Mouse (Mus musculus): ENCODE data around the gene Mgl2. TPM values are rescaled to one million over a fixed set of nuclear protein-coding genes. Genes with fewer than 3 reads are reported as not detected.

Gene Mgl2
- polyA plus RNA-seq (2017; shearing (Covaris generic)) = not detected

GRCm38 (mm10) chr11:70129926-70130379 is at the start of gene Mgl2:
TSS of gene Mgl2 (plus strand) at chr11:70130329.

GRCm38 (mm10) chr11:70091986-70092783 is 37.9 kb upstream of the Mgl2 start, which contains the start of gene Asgr2:
TSS of gene Asgr2 (plus strand) at chr11:70092644.

GRCm38 (mm10) chr11:70155897-70156296 is 25.8 kb downstream of the Mgl2 start, which contains the start of gene Clec10a:
TSS of gene Clec10a (plus strand) at chr11:70156197.

Other genes starting within 250 kb of the Mgl2 start
- gene Kctd11, start 248.9 kb upstream of the Mgl2 start, polyA plus RNA-seq (2017; shearing (Covaris generic)) = 1.1 TPM
- 549 TPM for gene Acap1, start 234.8 kb upstream of the Mgl2 start, polyA plus RNA-seq (2017; shearing (Covaris generic))
- gene 2810408A11Rik, start 229.3 kb upstream of the Mgl2 start, polyA plus RNA-seq (2017; shearing (Covaris generic)) = 3.9 TPM
- gene Neurl4, start 229.3 kb upstream of the Mgl2 start, polyA plus RNA-seq (2017; shearing (Covaris generic)) = 4.2 TPM
- gene Gps2, start 216.4 kb upstream of the Mgl2 start, polyA plus RNA-seq (2017; shearing (Covaris generic)) = 152 TPM
- 1,005 TPM for gene Eif5a, start 208.4 kb upstream of the Mgl2 start, polyA plus RNA-seq (2017; shearing (Covaris generic))
- not detected for gene Ybx2, start 194.5 kb upstream of the Mgl2 start, polyA plus RNA-seq (2017; shearing (Covaris generic))
- gene Slc2a4, start 182.1 kb upstream of the Mgl2 start, polyA plus RNA-seq (2017; shearing (Covaris generic)) = not detected
- not detected for gene Cldn7, start 165.6 kb upstream of the Mgl2 start, polyA plus RNA-seq (2017; shearing (Covaris generic))
- 26.1 TPM for gene Ctdnep1, start 149.2 kb upstream of the Mgl2 start, polyA plus RNA-seq (2017; shearing (Covaris generic))
- 78.3 TPM for gene Elp5, start 147.8 kb upstream of the Mgl2 start, polyA plus RNA-seq (2017; shearing (Covaris generic))
- gene Gabarap, start 139.2 kb upstream of the Mgl2 start, polyA plus RNA-seq (2017; shearing (Covaris generic)) = 496 TPM
- 111 TPM for gene Phf23, start 134.6 kb upstream of the Mgl2 start, polyA plus RNA-seq (2017; shearing (Covaris generic))
- 16.7 TPM for gene Dvl2, start 129.7 kb upstream of the Mgl2 start, polyA plus RNA-seq (2017; shearing (Covaris generic))
- gene Acadvl, start 114.9 kb upstream of the Mgl2 start, polyA plus RNA-seq (2017; shearing (Covaris generic)) = 142 TPM
- gene Dlg4, start 113.4 kb upstream of the Mgl2 start, polyA plus RNA-seq (2017; shearing (Covaris generic)) = 9.1 TPM
- gene Asgr1, start 76.2 kb upstream of the Mgl2 start, polyA plus RNA-seq (2017; shearing (Covaris generic)) = not detected
- not detected for gene Asgr2, start 37.7 kb upstream of the Mgl2 start, polyA plus RNA-seq (2017; shearing (Covaris generic))
- not detected for gene Clec10a, start 25.9 kb downstream of the Mgl2 start, polyA plus RNA-seq (2017; shearing (Covaris generic))
- not detected for gene Slc16a11, start 82.4 kb downstream of the Mgl2 start, polyA plus RNA-seq (2017; shearing (Covaris generic))
- 4.2 TPM for gene Slc16a13, start 90.7 kb downstream of the Mgl2 start, polyA plus RNA-seq (2017; shearing (Covaris generic))
- 0.11 TPM for gene Bcl6b, start 99.5 kb downstream of the Mgl2 start, polyA plus RNA-seq (2017; shearing (Covaris generic))
- 189 TPM for gene 0610010K14Rik, start 107.6 kb downstream of the Mgl2 start, polyA plus RNA-seq (2017; shearing (Covaris generic))
- gene Gm21988, start 109.5 kb downstream of the Mgl2 start, polyA plus RNA-seq (2017; shearing (Covaris generic)) = 4.1 TPM
- 325 TPM for gene Rnasek, start 109.5 kb downstream of the Mgl2 start, polyA plus RNA-seq (2017; shearing (Covaris generic))
- 0.12 TPM for gene Alox12, start 125.0 kb downstream of the Mgl2 start, polyA plus RNA-seq (2017; shearing (Covaris generic))
- not detected for gene Alox12e, start 192.3 kb downstream of the Mgl2 start, polyA plus RNA-seq (2017; shearing (Covaris generic))
- 0.41 TPM for gene Alox15, start 221.7 kb downstream of the Mgl2 start, polyA plus RNA-seq (2017; shearing (Covaris generic))